Mouse (Mus musculus) liver, adult (tissue): Measurements from ENCODE around the gene Frs2.

Source experiments
- GATA4 ChIP-seq: IDR thresholded peaks from 2 replicates; pipeline ENCODE4 v1.6.1; 2014; ENCODE audit warnings: mild to moderate bottlenecking, low read length; ENCODE audit not compliant: insufficient replicate concordance

Frs2 gene

GRCm38 (mm10) chr10:117045175-117046056 lies 102.9 kb downstream of the Frs2 start, which contains the start of gene Lrrc10:
TSS of gene Lrrc10 (plus strand) at chr10:117045341.
- no peak for TF ChIP-seq GATA4

- TF ChIP-seq GATA4 = no peak
Measured at GRCm38 (mm10) chr10:117042295-117042694, 106.0 kb downstream of the Frs2 start.

GRCm38 (mm10) chr10:117040355-117040754 lies 108.0 kb downstream of the Frs2 start:
- no peak for TF ChIP-seq GATA4

- no peak for TF ChIP-seq GATA4
Measured at GRCm38 (mm10) chr10:117033785-117034184, 114.5 kb downstream of the Frs2 start.

GRCm38 (mm10) chr10:117031160-117031559 lies 117.2 kb downstream of the Frs2 start:
- TF ChIP-seq GATA4 = no peak

- TF ChIP-seq GATA4 = no peak
Measured at GRCm38 (mm10) chr10:117026176-117026575, 122.2 kb downstream of the Frs2 start.

- TF ChIP-seq GATA4 = no peak
Measured at GRCm38 (mm10) chr10:117023693-117024092, 124.6 kb downstream of the Frs2 start.

GRCm38 (mm10) chr10:117021020-117021754 lies 127.1 kb downstream of the Frs2 start:
- TF ChIP-seq GATA4 = no peak
